Mouse (Mus musculus) brain, embryonic 14.5 days (tissue): ENCODE results near the gene Rin3.

Experiments used
- CTCF ChIP-seq: fragments of 200-500 bp; IDR thresholded peaks from 2 replicates; pipeline ENCODE4 v1.5.1; 2012; ENCODE audit warnings: inconsistent platforms, mild to moderate bottlenecking, moderate library complexity, borderline replicate concordance; ENCODE audit not compliant: insufficient read depth, insufficient read length; ENCODE audit errors: extremely low read depth
- POLR2A ChIP-seq: fragments of 200-500 bp; IDR thresholded peaks from 2 replicates; pipeline ENCODE4 v1.6.1; 2012; ENCODE audit warnings: mild to moderate bottlenecking, inconsistent platforms, borderline replicate concordance; ENCODE audit not compliant: poor library complexity, insufficient read depth, insufficient read length, severe bottlenecking; ENCODE audit errors: extremely low read depth

GRCm38 (mm10) chr12:102248104-102248503, 34.7 kb upstream of the Rin3 start:
- TF ChIP-seq POLR2A (no peak), CTCF (no peak)
